Mouse (Mus musculus) kidney, embryonic 15.5 days (tissue): ENCODE data around the gene Ush1g. TPM values are rescaled to one million over a fixed set of nuclear protein-coding genes. Genes with fewer than 3 reads are reported as not detected.

ENCODE experiments used
- ATAC-seq: fragments of 200-750 bp; cut with Nextera tagmentation; replicated peaks from 2 replicates; pipeline ENCODE4 v1.8.0; 2017; ENCODE audit warnings: moderate TSS enrichment; ENCODE audit not compliant: low FRiP score
- H3K27ac ChIP-seq: fragments of 300-500 bp; sonication (generic); 2 replicates; pipeline ENCODE4 v1.5.1; 2015; ENCODE audit warnings: mild to moderate bottlenecking, inconsistent platforms
- H3K27me3 ChIP-seq: fragments of 300-500 bp; sonication (generic); 2 replicates; pipeline ENCODE4 v1.6.1; 2015; ENCODE audit warnings: inconsistent platforms
- H3K36me3 ChIP-seq: fragments of 300-500 bp; sonication (generic); 2 replicates; pipeline ENCODE4 v1.6.1; 2015; ENCODE audit warnings: inconsistent platforms
- H3K4me1 ChIP-seq: fragments of 300-500 bp; sonication (generic); 2 replicates; pipeline ENCODE4 v1.6.1; 2015; ENCODE audit warnings: inconsistent platforms
- H3K4me2 ChIP-seq: fragments of 300-500 bp; sonication (generic); 2 replicates; pipeline ENCODE4 v1.6.1; 2015; ENCODE audit warnings: moderate library complexity, mild to moderate bottlenecking, inconsistent platforms
- H3K4me3 ChIP-seq: fragments of 300-500 bp; sonication (generic); replicated peaks from 2 replicates; pipeline ENCODE4 v1.5.1; 2015; ENCODE audit warnings: mild to moderate bottlenecking, inconsistent platforms
- H3K9ac ChIP-seq: fragments of 300-500 bp; sonication (generic); 2 replicates; pipeline ENCODE4 v1.6.1; 2015; ENCODE audit warnings: mild to moderate bottlenecking, inconsistent platforms
- H3K9me3 ChIP-seq: fragments of 300-500 bp; sonication (generic); replicated peaks from 2 replicates; pipeline ENCODE4 v1.6.1; 2016; ENCODE audit warnings: inconsistent platforms
- WGBS: fragments of 180-500 bp; shearing (Covaris S2); methylation state at CpG from one replicate; pipeline ENCODE4 v1.1.7; 2015; ENCODE audit warnings: mixed read lengths; 5-methylcytosine and 5-hydroxymethylcytosine counted together
- polyA plus RNA-seq: library from polyadenylated mRNA; unstranded; fragments of >200 nt; fragmentation: Nextera tagmentation; extraction: Ambion mirVana; gene quantifications from 2 replicates; pipeline ENCODE4 v1.2.1, GENCODE M21; 2015

Gene Ush1g
- polyA plus RNA-seq, 1 experiment from 2014 or later: not detected

GRCm38 (mm10) chr11:115265771-115266399 lies 56.0 kb downstream of the Ush1g start:
- Histone ChIP-seq H3K9me3 (no peaks in the 10 kb centered on the region), H3K27ac (no peak overlapping the region), H3K4me1 (peaks cover 32% of the 10 kb centered on the region), H3K36me3 (peaks cover 11% of the 10 kb centered on the region; the same call in 1 of the 2 replicates), H3K27me3 (peaks cover 89% of the 10 kb centered on the region), H3K9ac (no peak overlapping the region), H3K4me2 (0 out of 2 replicates have a peak overlapping the region, but pooled peaks have one; percentile 54), H3K4me3 (peak overlapping the region; percentile 39; the same call in 1 of the 2 replicates)
- WGBS: 3% methylated on average over 20 of the region's 20 CpGs
- no peak for ATAC-seq

Other genes starting within 250 kb of the Ush1g start
- gene Rab37, start 230.6 kb downstream of the Ush1g start, polyA plus RNA-seq: 1.7 and 2.1 TPM in 2 replicates
- gene Cd300lf, start 188.0 kb downstream of the Ush1g start, polyA plus RNA-seq: 0.36 and 0.49 TPM in 2 replicates
- gene Slc9a3r1, start 158.7 kb downstream of the Ush1g start, polyA plus RNA-seq: 123 and 127 TPM in 2 replicates
- 10.6 and 11.0 TPM in 2 replicates for gene Tmem104, start 134.6 kb downstream of the Ush1g start, polyA plus RNA-seq
- 21.5 and 23.4 TPM in 2 replicates for gene Nat9, start 134.2 kb downstream of the Ush1g start, polyA plus RNA-seq
- not detected in 2 replicates for gene Grin2c, start 54.8 kb downstream of the Ush1g start, polyA plus RNA-seq
- 15.4 and 20.8 TPM in 2 replicates for gene Fdxr, start 45.0 kb downstream of the Ush1g start, polyA plus RNA-seq
- gene Fads6, start 24.4 kb downstream of the Ush1g start, polyA plus RNA-seq: 0.49 and 0.55 TPM in 2 replicates
- 0.06 and 0.09 TPM in 2 replicates for gene Otop2, start 14.9 kb downstream of the Ush1g start, polyA plus RNA-seq
- gene Otop3, start 12.7 kb upstream of the Ush1g start, polyA plus RNA-seq: not detected in 2 replicates
- gene Hid1, start 45.7 kb upstream of the Ush1g start, polyA plus RNA-seq: 6.7 and 8.1 TPM in 2 replicates
- 10.6 and 10.7 TPM in 2 replicates for gene Cdr2l, start 59.9 kb upstream of the Ush1g start, polyA plus RNA-seq
- 204 and 209 TPM in 2 replicates for gene Mrpl58, start 81.7 kb upstream of the Ush1g start, polyA plus RNA-seq
- 1,004 and 1,083 TPM in 2 replicates for gene Atp5h, start 97.9 kb upstream of the Ush1g start, polyA plus RNA-seq
- gene Kctd2, start 98.1 kb upstream of the Ush1g start, polyA plus RNA-seq: 14.1 and 16.4 TPM in 2 replicates
- gene Trim80, start 118.5 kb upstream of the Ush1g start, polyA plus RNA-seq: 0.18 and 0.30 TPM in 2 replicates
- 15.8 and 22.3 TPM in 2 replicates for gene Slc16a5, start 140.4 kb upstream of the Ush1g start, polyA plus RNA-seq
- 8.6 and 9.1 TPM in 2 replicates for gene Armc7, start 153.6 kb upstream of the Ush1g start, polyA plus RNA-seq
- 72.7 and 76.7 TPM in 2 replicates for gene Nt5c, start 169.8 kb upstream of the Ush1g start, polyA plus RNA-seq
- 457 and 460 TPM in 2 replicates for gene Jpt1, start 192.3 kb upstream of the Ush1g start, polyA plus RNA-seq
- gene Sumo2, start 214.2 kb upstream of the Ush1g start, polyA plus RNA-seq: 1,007 and 1,133 TPM in 2 replicates
- gene Nup85, start 242.4 kb upstream of the Ush1g start, polyA plus RNA-seq: 174 and 190 TPM in 2 replicates